Mouse (Mus musculus): ENCODE measurements at regions not wholly inside any gene's neighbourhood (a gene's known extent, or its start where the extent isn't known, plus 50 kb on each side); places are given as distances from the start of the nearest gene placed in this dataset.
"Not testable (repeated sequence)": the region's sequence is repeated elsewhere in the genome, so short reads cannot be mapped to it uniquely, and the experiment has no call there.

DNA sequence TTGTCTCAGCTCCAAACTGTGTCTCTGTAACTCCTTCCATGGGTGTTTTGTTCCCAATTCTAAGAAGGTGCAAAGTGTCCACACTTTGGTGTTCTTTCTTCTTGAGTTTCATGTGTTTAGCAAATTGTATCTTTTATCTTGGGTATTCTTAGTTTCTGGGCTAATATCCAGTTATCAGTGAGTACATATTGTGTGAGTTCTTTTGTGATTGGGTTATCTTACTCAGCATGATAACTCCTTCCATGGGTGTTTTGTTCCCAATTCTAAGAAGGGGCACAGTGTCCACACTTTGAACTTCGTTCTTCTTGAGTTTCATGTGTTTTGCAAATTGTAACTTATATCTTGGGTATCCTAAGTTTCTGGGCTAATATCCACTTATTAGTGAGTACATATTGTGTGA, 635.6 kb upstream of the Amot start:
- H3K36me3 ChIP-seq, ATAC-seq: not testable (repeated sequence)
- WGBS (ENCODE audit: insufficient replicate concordance), result 39% methylated on average over 1 of the region's 1 CpGs

DNA sequence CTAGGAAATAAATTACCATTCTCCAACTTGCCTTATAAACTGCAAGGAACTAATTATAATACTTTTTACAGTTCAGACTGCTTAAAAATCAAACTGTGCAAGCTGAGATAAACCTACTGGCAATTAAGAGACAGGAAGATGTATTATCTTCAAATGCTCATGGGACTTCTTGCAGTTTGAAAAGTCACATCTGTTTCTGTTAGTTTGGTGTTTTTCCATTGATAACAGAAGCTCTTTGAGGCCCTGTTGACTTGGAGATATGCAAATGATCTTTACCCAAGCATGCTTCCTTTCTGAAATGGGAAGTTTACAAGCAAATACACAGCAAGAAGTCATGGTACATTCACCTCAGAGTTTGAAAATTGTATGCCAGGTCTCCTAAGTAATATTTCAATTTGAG, 605.7 kb upstream of the Amot start:
- Histone ChIP-seq H3K4me2 (no peak overlapping the region), H3K4me1 (no peaks in the 10 kb centered on the region), H3K9ac (no peak overlapping the region), H3K36me3 (no peaks in the 10 kb centered on the region), H3K27ac (no peak overlapping the region), H3K27me3 (replicated peaks) (no peaks in the 10 kb centered on the region), H3K9me3 (replicated peaks) (no peaks in the 10 kb centered on the region), H3K4me3 (no peak overlapping the region)
- peak; percentile 65 for ATAC-seq

More for the DNA sequence above, 635.6 kb upstream of the Amot start:
- H3K9ac ChIP-seq; H3K4me2 ChIP-seq; H3K4me3 ChIP-seq; H3K9me3 ChIP-seq (replicated peaks); H3K4me1 ChIP-seq; H3K27ac ChIP-seq; H3K27me3 ChIP-seq (replicated peaks): not testable (repeated sequence)

DNA sequence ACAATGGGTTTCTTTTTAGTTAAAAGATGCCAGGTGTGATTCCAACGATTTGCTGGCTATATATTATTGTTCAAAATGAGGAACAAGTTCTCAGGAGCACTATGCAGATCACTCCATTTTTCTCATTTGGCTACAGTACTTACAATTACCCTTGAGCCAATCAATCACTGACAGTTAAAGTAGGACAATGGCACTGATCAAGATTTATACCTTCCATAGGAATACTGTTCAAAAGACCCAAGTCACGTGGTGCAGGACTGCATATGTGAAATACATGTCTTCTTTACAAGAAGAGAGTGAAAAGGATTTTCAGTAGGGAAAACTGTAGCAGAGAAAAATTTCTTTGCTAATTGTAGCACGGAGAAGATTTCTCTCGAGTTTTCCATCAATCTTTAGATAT, 604.9 kb upstream of the Amot start:
- ATAC-seq, result no peak
- 58% methylated on average over 4 of the region's 4 CpGs for WGBS (ENCODE audit: insufficient replicate concordance)
- no peaks in the 10 kb centered on the region for H3K4me1 ChIP-seq

More for the DNA sequence above, 604.9 kb upstream of the Amot start:
- no peaks in the 10 kb centered on the region for H3K27me3 ChIP-seq (replicated peaks)
- no peaks in the 10 kb centered on the region for H3K9me3 ChIP-seq (replicated peaks)
- H3K27ac ChIP-seq, result no peak overlapping the region
- H3K4me3 ChIP-seq, result no peak overlapping the region
- H3K4me2 ChIP-seq, result no peak overlapping the region
- H3K9ac ChIP-seq, result no peak overlapping the region
- no peaks in the 10 kb centered on the region for H3K36me3 ChIP-seq
